Mouse (Mus musculus) spleen, adult 2 months (tissue): ENCODE data around the gene Plcb4.

Source experiments
- CTCF ChIP-seq: fragments of 200-500 bp; IDR thresholded peaks from 2 replicates; pipeline ENCODE4 v1.5.1; 2011; ENCODE audit warnings: mild to moderate bottlenecking, inconsistent platforms; ENCODE audit not compliant: insufficient read depth, insufficient read length, insufficient replicate concordance; ENCODE audit errors: extremely low read depth
- POLR2A ChIP-seq: fragments of 200-500 bp; IDR thresholded peaks from 2 replicates; pipeline ENCODE4 v1.6.1; 2011; ENCODE audit warnings: low read depth, low read length, inconsistent platforms

DNA sequence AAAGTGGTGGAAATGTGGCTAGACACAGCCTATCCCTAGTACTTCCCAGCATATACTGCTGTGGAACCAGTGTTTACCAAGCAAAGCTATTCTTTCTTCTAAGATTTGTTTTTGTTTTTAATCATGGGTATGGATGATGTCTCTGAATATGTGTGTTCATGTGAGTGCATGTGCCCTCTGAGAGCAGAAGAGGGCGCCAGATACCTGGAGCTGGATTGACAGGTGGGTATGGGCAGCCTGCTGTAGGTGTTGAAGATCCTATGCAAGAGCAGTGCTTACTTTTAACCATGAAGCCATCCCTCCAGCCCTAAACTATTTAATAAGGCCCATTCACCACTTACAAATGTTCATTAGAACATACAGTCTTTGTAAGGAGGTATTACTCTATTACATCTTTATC is 231.3 kb downstream of the Plcb4 start:
- TF ChIP-seq CTCF (no peak), POLR2A (no peak)
